Mouse (Mus musculus) thymus, postnatal 14 days (tissue): ENCODE measurements around the gene Plpp1.

Source experiments
- DNase-seq: peaks from one replicate; pipeline ENCODE4 v3.0.0; 2021

The Plpp1 gene

GRCm38 (mm10) chr13:112862342-112862741 is 61.8 kb downstream of the Plpp1 start:
- no peak for DNase-seq

- no peak for DNase-seq
These were observed 62.5 kb downstream of the Plpp1 start for GRCm38 (mm10) chr13:112862978-112863677.

- no peak for DNase-seq
These were observed 66.2 kb downstream of the Plpp1 start for GRCm38 (mm10) chr13:112866782-112867181.

DNA sequence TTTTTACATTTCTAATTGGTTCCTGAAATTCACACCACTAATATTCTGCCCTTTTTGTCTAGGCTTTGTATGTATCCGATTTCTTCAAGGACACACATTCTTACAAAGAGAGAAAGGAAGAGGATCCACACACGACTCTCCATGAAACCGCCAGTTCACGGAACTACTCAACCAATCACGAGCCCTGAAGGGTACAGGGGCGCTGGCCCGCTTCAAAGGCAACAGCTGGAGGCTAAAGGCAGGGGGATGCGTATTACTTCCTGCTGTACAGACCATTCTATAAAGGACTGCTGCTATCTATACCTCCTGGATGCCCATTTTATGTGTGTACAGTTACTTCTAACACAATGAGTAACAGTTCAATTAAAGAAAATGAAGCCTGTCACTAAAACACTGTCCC is 66.8 kb downstream of the Plpp1 start:
- no peak for DNase-seq

DNA sequence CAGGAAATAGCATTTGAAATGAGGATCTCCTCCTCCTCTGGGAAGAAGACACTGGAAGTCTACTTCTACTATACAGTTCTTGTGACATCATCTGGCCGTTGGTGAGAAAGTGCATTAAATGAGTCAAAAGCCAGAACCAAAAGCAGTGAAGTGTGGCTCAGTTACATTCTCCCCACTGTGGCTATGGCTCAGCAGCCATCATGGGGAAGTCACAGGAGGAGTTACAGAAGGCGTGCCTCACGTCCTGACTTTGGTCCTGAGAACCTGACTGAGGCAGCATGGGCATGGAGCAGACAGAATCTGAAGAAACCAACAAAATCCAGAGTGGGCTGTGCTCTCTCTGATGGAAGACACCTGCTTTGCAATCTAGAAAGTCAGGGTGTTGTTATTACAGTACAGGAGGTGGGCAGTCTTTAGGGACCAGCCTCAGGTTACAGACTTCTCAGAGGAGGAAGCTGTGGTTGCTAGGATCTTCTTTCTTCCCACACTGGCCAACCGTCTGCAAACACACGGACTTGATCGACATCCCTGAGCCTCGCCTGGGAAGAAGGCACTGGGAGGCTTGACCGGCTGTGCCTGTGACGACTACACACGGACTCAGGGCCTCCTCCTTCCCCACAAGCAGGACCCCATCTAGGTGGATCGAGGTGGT is 69.6 kb downstream of the Plpp1 start:
- DNase-seq, result no peak

GRCm38 (mm10) chr13:112871500-112872266 is 71.1 kb downstream of the Plpp1 start:
- no peak for DNase-seq

DNA sequence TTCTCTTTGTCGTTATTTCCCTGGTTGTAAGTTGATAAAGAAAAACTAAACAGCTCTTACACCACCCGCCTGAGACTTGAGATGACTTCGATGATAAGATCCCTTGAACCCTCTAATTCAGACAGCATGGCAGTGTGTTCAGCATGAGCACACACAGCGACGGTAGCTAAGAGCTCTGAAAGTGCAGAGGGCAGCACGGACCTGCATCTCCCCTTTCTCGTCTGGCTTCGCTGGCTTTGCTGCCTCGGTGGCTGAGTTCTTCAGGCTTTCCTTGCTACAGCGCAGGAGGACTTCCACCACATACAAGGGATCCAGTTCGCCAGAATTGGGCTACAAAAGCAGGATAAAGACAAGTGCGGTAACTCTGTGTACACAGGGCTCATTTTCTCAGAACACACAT is 86.6 kb downstream of the Plpp1 start:
- DNase-seq, result no peak

- DNase-seq, result no peak
These were observed 101.6 kb downstream of the Plpp1 start for GRCm38 (mm10) chr13:112902176-112902575.

GRCm38 (mm10) chr13:112909663-112910062 is 109.1 kb downstream of the Plpp1 start:
- peak; percentile 48 for DNase-seq

DNA sequence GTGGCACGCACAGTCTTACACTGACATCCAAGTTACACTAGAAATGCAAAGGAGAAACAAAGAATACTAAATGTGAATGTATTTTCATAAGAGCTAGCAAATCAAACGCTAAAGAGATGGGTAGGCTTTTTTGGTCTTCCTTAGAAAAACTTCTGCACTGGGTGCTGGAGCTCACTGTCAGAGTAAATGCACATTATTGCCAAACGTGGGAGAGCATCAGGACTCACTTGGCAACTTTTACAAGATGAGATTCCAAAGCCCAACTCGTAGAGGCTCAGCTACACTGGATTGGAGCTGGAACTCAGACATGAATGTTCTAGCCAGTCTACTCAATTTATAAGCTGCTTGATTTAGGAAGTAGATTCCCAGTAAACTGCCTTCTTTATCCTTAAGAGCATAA is 109.8 kb downstream of the Plpp1 start:
- no peak for DNase-seq
